Mouse (Mus musculus): ENCODE data around the gene Gm12185. TPM values are rescaled to one million over a fixed set of nuclear protein-coding genes. Genes with fewer than 3 reads are reported as not detected.
"Not testable (repeated sequence)": the region's sequence is repeated elsewhere in the genome, so short reads cannot be mapped to it uniquely, and the experiment has no call there.

Gene Gm12185
- polyA plus RNA-seq, 3 experiments from 2014 or later: 3.0 to 8.4 (median 5.0) TPM

- no peak for ATAC-seq
Observed at GRCm38 (mm10) chr11:48908459-48908858, 83.6 kb downstream of the Gm12185 start.

GRCm38 (mm10) chr11:48902021-48902420, 90.0 kb downstream of the Gm12185 start, which contains the start of gene Gm5431:
Gm5431 (minus strand) TSS chr11:48902214.
- ATAC-seq: no peak

DNA sequence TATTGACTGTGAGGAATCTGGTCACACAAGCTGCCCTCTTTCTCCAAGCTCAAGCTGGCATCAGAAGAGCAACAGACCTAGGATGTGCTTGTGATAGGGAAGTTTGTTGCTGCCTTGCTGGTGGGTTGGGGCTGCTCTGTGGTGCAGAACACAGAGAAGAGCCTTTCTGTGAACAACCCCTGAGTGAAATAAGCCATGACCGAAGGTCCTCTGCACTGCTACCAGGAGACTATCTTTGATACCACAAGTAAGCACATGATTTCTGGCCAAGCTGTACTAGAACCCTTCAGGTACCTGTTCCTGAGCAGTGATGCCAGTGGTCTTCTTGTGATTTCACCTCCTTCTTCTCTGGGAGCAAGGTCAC, 90.5 kb downstream of the Gm12185 start:
- ATAC-seq: not testable (repeated sequence)

GRCm38 (mm10) chr11:48900654-48901566, 91.1 kb downstream of the Gm12185 start:
- ATAC-seq: not testable (repeated sequence)

DNA sequence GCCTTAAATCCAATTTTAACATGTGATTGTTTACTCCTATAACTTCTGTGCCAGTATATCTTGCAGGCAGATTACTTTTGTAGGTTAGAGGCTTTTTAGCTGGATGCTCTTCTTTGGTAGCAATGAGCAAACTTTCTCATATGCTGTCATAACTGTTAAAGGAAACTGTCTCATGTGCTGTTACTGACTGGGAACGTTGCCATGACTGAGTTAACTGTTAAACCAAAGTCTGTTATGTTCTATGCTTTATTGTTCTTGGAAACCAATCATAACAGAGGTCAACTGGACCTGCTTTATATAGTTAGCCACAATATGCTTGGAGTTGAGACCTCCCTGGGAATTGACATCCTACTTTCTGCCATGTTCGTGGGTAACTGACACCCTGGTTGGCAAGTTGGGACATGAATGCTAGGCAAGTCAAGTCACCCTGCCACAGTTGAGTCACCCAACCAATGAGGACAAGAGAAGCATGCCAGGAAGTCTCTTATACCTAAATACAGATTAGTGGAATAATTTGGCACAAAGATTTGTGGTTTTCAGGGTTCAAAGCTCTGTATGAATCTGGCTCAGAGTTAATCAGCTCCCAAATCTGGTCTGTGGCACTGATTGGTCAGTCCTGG, 93.1 kb downstream of the Gm12185 start:
- no peak for ATAC-seq

DNA sequence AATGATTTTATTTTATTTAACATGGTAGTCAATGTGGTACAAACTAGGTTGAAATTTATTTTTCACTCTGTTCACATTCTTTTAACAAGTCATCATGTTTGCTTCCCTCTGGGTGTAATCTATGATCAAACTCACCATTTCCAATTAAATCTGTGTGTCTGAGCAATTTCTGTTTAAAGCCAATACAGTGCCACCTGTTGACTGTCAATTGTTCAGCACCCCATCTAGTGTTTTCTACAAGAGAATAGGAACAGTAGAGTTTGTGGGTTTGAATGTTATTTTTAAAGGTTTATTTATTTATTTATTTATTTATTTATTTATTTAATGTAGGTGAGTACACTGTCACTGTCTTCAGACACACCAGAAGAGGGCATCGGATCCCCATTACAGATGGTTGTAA, 115.3 kb downstream of the Gm12185 start:
- no peak for ATAC-seq

- ATAC-seq: not testable (repeated sequence)
Observed at GRCm38 (mm10) chr11:48875343-48875837, 116.6 kb downstream of the Gm12185 start.

- ATAC-seq: peak; percentile 63
Observed at GRCm38 (mm10) chr11:48874465-48874864, 117.6 kb downstream of the Gm12185 start.

- ATAC-seq: no peak
Observed at GRCm38 (mm10) chr11:48873591-48874290, 118.3 kb downstream of the Gm12185 start.

GRCm38 (mm10) chr11:48872695-48873300, 119.2 kb downstream of the Gm12185 start:
- no peak for ATAC-seq

DNA sequence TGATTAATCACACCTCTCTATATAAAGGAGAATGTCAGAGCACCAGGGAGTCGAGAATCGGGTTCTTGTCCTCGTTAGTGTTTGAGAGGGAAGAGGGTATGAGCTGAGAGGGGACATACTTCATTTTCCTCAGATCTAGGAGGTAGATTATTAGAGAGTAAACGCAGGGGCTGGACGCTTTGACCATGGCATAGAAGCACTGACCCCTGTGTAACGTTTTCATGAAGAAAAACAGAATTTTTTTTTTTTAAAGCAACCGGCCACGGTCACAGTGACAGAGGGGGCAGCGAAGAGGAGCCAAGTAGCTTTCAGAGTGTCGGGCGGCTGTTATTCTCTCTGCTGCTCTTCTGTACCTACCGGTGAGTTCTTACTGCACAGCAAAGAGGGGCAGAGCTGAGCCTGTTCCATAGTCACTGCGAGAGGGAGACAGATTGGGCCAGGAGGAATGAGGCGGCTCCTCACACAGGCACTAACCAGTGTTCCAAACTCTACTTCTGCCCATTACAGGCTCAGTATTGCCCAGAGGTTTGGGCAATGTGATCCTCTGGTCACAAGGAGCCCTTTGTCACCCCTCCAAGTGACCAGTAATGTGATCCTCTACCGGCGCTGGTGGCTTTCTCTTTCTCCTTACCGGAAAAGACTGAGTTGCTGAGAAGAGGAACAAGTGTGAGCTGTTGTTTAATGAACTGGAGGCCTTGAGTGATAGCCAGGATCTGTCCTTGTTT, 120.0 kb downstream of the Gm12185 start:
- ATAC-seq: no peak

GRCm38 (mm10) chr11:48871201-48871772, 120.7 kb downstream of the Gm12185 start, which contains the start of gene Irgm1:
Irgm1 (minus strand) TSS chr11:48871683.
- ATAC-seq: peak; percentile 75

- no peak for ATAC-seq
Observed at GRCm38 (mm10) chr11:48870781-48871180, 121.2 kb downstream of the Gm12185 start.

DNA sequence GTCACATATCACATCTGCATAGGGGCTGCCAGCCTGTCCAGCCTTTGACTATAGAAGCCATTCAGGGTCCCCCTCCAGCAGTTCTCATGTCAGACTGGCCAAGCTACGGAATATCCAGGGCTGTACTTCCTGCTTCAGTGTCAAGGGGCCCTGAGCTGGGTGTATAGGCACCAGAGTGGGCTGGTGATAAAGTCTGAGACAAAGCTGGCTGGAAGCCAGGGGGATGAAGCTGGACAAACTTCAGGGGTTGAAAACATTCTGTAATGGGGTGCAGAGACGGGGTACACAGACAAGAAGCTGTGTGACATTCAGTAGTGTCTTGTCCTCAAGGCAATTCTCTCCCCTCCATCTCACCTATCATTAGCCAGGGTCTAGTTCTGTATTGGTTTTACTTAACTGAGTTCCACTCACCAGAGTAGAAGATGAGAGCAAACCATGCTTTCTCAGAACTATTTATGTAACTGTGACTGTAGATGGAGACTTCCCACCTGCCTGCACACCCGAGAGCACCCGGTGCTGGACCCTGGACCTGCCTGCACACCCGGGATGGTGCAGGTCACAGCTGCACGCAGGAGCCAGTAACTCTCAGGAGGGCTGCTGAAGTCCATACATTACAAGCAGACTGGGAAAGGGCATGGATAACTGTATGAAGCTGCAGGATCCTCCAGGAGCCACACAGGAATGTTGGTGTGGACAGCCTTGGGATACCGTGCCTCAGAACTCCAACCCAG, 122.5 kb downstream of the Gm12185 start:
- ATAC-seq: no peak

- no peak for ATAC-seq
Observed at GRCm38 (mm10) chr11:48866481-48866880, 125.5 kb downstream of the Gm12185 start.

DNA sequence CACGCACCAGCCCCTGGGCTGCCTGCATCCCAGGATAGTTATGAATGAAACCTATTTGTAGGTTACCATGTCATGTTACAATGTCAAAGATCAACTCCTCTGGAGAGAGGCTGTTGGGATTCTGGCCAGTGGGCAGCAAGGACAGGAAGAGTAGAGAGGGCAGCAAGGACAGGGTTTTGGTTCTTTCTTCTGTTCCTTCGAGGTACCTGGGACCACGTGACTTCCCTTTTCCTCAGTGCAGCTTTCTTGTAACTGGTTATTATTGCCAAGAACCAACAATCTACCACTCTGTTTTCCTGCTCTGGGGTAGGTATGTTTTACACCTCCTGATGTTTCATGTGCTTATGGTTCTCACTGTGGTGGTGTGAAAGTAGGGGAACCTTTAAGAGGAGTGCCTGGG, 128.2 kb downstream of the Gm12185 start:
- no peak for ATAC-seq

- no peak for ATAC-seq
Observed at GRCm38 (mm10) chr11:48862784-48863319, 129.2 kb downstream of the Gm12185 start.

DNA sequence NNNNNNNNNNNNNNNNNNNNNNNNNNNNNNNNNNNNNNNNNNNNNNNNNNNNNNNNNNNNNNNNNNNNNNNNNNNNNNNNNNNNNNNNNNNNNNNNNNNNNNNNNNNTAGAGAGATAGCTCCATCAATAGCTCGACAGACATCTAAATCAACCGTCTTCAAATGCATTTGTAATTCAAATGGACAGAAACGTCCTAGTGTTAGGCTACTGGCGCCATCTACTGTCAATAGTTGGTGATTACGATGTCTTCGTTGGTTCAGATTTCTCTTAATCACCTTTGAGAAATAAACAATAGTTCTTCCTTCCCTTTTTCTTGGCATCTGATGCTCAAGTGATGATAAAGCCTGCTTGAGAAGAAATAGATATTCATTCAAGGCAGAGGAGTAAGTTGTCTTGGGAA, 133.0 kb downstream of the Gm12185 start:
- no peak for ATAC-seq
